Mouse (Mus musculus) ZHBTc4 (cell line): ENCODE data around the gene Galnt13.
"Not testable (repeated sequence)": the region's sequence is repeated elsewhere in the genome, so short reads cannot be mapped to it uniquely, and the experiment has no call there.

Source experiments
- DNase-seq: peaks from one replicate; pipeline ENCODE4 v3.0.0-alpha.2; 2011; ENCODE audit warnings: low read depth, low spot score

Gene Galnt13

GRCm38 (mm10) chr2:54915088-54915670 is 479.1 kb downstream of the Galnt13 start:
- no peak for DNase-seq

- DNase-seq: no peak
Observed at GRCm38 (mm10) chr2:54936369-54936768, 500.3 kb downstream of the Galnt13 start.

GRCm38 (mm10) chr2:54937306-54937705 is 501.2 kb downstream of the Galnt13 start:
- peak; percentile 78 for DNase-seq

GRCm38 (mm10) chr2:54938075-54938474 is 502.0 kb downstream of the Galnt13 start:
- DNase-seq: peak; percentile 11

- DNase-seq: no peak
Observed at GRCm38 (mm10) chr2:54943386-54943785, 507.3 kb downstream of the Galnt13 start.

GRCm38 (mm10) chr2:54983839-54984238 is 547.7 kb downstream of the Galnt13 start:
- peak; percentile 1 for DNase-seq

- not testable (repeated sequence) for DNase-seq
Observed at GRCm38 (mm10) chr2:55022539-55022938, 586.4 kb downstream of the Galnt13 start.

GRCm38 (mm10) chr2:55034610-55035009 is 598.5 kb downstream of the Galnt13 start:
- no peak for DNase-seq

GRCm38 (mm10) chr2:55065469-55066315 is 629.6 kb downstream of the Galnt13 start:
- no peak for DNase-seq

- DNase-seq: no peak
Observed at GRCm38 (mm10) chr2:55085580-55085979, 649.5 kb downstream of the Galnt13 start.

GRCm38 (mm10) chr2:55088034-55088433 is 651.9 kb downstream of the Galnt13 start:
- DNase-seq: no peak

GRCm38 (mm10) chr2:55090332-55090731 is 654.2 kb downstream of the Galnt13 start:
- peak; percentile 26 for DNase-seq

- no peak for DNase-seq
Observed at GRCm38 (mm10) chr2:55091495-55091894, 655.4 kb downstream of the Galnt13 start.

GRCm38 (mm10) chr2:55099100-55099499 is 663.0 kb downstream of the Galnt13 start:
- DNase-seq: no peak

GRCm38 (mm10) chr2:55101279-55101678 is 665.2 kb downstream of the Galnt13 start:
- DNase-seq: peak; percentile 76

GRCm38 (mm10) chr2:55103521-55103920 is 667.4 kb downstream of the Galnt13 start:
- DNase-seq: no peak

GRCm38 (mm10) chr2:55107828-55108227 is 671.7 kb downstream of the Galnt13 start:
- DNase-seq: no peak

- DNase-seq: no peak
Observed at GRCm38 (mm10) chr2:55153089-55153488, 717.0 kb downstream of the Galnt13 start.

- no peak for DNase-seq
Observed at GRCm38 (mm10) chr2:55164781-55165180, 728.7 kb downstream of the Galnt13 start.
